Mouse (Mus musculus) stomach, embryonic 14.5 days (tissue): Measurements from ENCODE around the gene Aff3. TPM values are rescaled to one million over a fixed set of nuclear protein-coding genes. Genes with fewer than 3 reads are reported as not detected.

Experiments
- ATAC-seq: fragments of 200-750 bp; cut with Nextera tagmentation; 2 replicates; pipeline ENCODE4 v1.8.0; 2017; ENCODE audit warnings: low read depth, moderate TSS enrichment; ENCODE audit not compliant: insufficient number of reproducible peaks, insufficient read depth, low FRiP score
- H3K27ac ChIP-seq: fragments of 300-500 bp; sonication (generic); 2 replicates; pipeline ENCODE4 v1.5.1; 2014; ENCODE audit warnings: mild to moderate bottlenecking, low read length, moderate library complexity, mixed read lengths
- H3K27me3 ChIP-seq: fragments of 300-500 bp; sonication (generic); 2 replicates; pipeline ENCODE4 v1.6.1; 2014; ENCODE audit warnings: low read length, control low read depth, mixed read lengths; ENCODE audit not compliant: control insufficient read depth, insufficient read depth
- H3K36me3 ChIP-seq: fragments of 300-500 bp; sonication (generic); 2 replicates; pipeline ENCODE4 v1.6.1; 2014; ENCODE audit warnings: mild to moderate bottlenecking, control low read depth, low read length, moderate library complexity, mixed read lengths; ENCODE audit not compliant: control insufficient read depth, insufficient read depth
- H3K4me1 ChIP-seq: fragments of 300-500 bp; sonication (generic); 2 replicates; pipeline ENCODE4 v1.6.1; 2014; ENCODE audit warnings: low read length, control low read depth, mixed read lengths; ENCODE audit not compliant: control insufficient read depth, insufficient read depth
- H3K4me2 ChIP-seq: fragments of 300-500 bp; sonication (generic); replicated peaks from 2 replicates; pipeline ENCODE4 v1.6.1; 2014; ENCODE audit warnings: low read depth, low read length, control low read depth
- H3K4me3 ChIP-seq: fragments of 300-500 bp; sonication (generic); 2 replicates; pipeline ENCODE4 v1.5.1; 2014; ENCODE audit warnings: low read depth, low read length, control low read depth
- H3K9ac ChIP-seq: fragments of 300-500 bp; sonication (generic); replicated peaks from 2 replicates; pipeline ENCODE4 v1.6.1; 2014; ENCODE audit warnings: low read depth, mild to moderate bottlenecking, control low read depth, low read length, moderate library complexity, mixed read lengths
- H3K9me3 ChIP-seq: fragments of 300-500 bp; sonication (generic); 2 replicates; pipeline ENCODE4 v1.6.1; 2016; ENCODE audit warnings: low read depth, low read length, control low read depth; ENCODE audit not compliant: control insufficient read depth
- WGBS: fragments of 180-500 bp; shearing (Covaris S2); extraction: QIAGEN DNeasy Blood & Tissue Kit; methylation state at CpG from one replicate; pipeline ENCODE4 v1.1.7; 2014; 5-methylcytosine and 5-hydroxymethylcytosine counted together
- polyA plus RNA-seq: library from polyadenylated mRNA; unstranded; fragments of >200 nt; fragmentation: Nextera tagmentation; extraction: Ambion mirVana; gene quantifications from 2 replicates; pipeline ENCODE4 v1.2.1, GENCODE M21; 2014

Gene Aff3
- polyA plus RNA-seq, 1 experiment from 2014 or later = 8.2 TPM

DNA sequence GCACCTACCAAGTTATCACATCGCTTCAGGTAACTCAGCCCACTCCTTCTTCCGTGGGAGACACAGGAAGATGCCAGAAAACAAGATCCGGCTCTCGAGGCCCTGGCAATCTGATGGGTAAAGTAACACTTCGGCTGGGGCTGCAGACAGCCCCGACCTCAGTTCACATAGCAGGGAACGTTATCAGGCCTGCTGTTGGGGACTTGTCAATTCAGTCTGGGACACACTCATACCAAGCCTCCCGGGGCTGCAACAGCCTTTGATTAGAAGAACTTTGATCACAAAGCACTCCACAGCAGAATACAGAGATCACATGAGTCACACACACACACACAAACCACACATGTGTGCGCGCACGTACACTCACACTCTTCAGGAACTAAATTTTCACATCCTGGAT, 193.9 kb downstream of the Aff3 start:
- WGBS = 50% methylated on average over 11 of the region's 11 CpGs

DNA sequence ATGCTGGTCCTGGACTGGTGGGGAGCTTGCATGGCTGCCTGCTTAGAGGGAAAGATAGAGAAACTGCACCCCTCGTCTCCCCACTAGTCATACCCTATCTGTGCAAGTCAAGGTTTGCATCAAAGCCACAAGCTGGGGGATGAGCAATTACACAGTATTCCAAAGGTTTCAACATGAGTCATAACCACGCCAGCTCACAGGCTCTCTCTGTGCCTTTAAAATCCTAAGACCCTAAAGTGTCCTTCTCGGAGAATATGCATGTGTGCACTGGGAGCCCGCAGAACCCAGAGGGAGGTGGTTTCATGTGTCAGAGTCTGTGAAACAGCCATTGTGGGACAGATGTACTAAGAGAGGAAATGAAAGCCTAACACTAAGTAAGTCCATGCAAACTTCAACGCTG, 194.6 kb downstream of the Aff3 start:
- Histone ChIP-seq H3K9me3 (no peaks in the 10 kb centered on the region), H3K4me3 (no peak overlapping the region), H3K27me3 (no peaks in the 10 kb centered on the region), H3K36me3 (no peaks in the 10 kb centered on the region), H3K4me2 (no peak overlapping the region), H3K27ac (no peak overlapping the region), H3K9ac (no peak overlapping the region), H3K4me1 (no peaks in the 10 kb centered on the region)
- no peak for ATAC-seq
- 54% methylated on average over 5 of the region's 5 CpGs for WGBS

More for the DNA sequence above, 193.9 kb downstream of the Aff3 start:
- no peak overlapping the region for H3K27ac ChIP-seq
- no peak overlapping the region for H3K4me2 ChIP-seq
- no peaks in the 10 kb centered on the region for H3K36me3 ChIP-seq
- no peak overlapping the region for H3K4me3 ChIP-seq
- no peaks in the 10 kb centered on the region for H3K4me1 ChIP-seq
- H3K27me3 ChIP-seq = no peaks in the 10 kb centered on the region
- no peak overlapping the region for H3K9ac ChIP-seq
- no peaks in the 10 kb centered on the region for H3K9me3 ChIP-seq
- ATAC-seq = no peak

DNA sequence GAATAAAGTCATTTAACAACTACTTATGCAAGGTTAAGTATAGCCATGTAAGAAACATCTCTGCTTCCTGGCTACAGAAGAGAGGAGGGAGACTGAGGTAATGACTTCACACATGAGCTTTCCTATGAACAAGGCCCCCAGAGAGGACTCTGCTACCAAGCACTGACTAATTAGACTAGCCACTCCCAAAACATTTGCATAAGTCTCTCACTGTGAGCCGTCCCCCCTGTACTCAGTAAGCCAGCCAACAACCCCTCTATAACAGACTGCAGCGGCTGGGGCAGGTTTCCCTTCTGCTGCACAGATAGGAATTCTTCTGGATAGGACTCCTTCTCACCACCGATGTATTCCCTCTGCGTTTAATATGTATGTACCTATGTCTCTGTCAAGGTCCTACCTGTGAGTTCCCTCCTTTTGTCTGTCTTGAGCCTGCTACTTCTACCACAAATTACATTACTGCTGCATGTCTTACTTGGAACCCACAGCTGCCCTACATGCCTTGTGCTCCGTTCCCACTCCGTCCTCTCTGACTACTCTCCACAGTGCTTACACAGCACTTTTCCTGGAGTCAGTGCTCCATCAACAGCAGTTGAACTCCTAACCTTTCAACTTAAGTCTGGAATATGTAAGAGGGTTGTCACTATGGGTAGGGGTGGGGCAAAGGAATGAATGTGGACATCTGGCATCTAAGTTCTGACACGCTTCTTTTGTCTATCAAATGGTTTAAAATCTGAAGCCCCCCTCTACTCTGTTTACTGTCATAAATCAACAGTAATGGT, 197.3 kb downstream of the Aff3 start:
- no peaks in the 10 kb centered on the region for H3K27me3 ChIP-seq
- H3K4me3 ChIP-seq = no peak overlapping the region
- no peak overlapping the region for H3K4me2 ChIP-seq
- H3K4me1 ChIP-seq = no peaks in the 10 kb centered on the region
- H3K27ac ChIP-seq = no peak overlapping the region
- no peaks in the 10 kb centered on the region for H3K36me3 ChIP-seq
- ATAC-seq = peak; percentile 33; the same call in 1 of the 2 replicates
- no peaks in the 10 kb centered on the region for H3K9me3 ChIP-seq
- no peak overlapping the region for H3K9ac ChIP-seq
- WGBS = 31% methylated on average over 7 of the region's 7 CpGs

DNA sequence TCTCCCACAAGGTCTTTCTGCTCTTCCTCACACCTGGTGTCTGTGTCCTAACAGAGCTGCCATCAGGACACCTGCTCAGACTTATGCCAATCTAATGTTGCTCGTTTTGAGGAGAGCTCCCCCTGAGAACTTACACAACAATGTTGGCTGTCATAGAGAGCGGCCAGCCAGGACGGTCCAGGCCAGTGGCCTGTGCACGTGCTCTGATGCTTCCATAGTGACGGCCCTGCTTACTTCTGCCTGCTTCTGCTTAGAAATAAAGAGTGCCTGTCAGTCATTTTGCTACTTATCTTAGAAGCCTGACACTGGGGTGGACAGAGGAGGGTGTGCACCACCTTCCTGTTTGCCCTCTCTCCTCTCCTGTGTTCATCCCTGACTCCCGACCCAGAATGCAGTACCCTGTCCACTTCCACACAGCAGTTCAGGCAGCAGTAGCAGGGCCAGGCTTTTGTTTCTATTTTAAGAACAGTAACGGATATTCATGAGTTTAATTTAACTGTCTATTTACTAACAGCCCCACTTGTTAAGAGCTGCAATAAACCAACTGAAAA, 208.0 kb downstream of the Aff3 start:
- H3K27ac ChIP-seq = no peak overlapping the region
- no peaks in the 10 kb centered on the region for H3K9me3 ChIP-seq
- 0 out of 2 replicates have a peak, but pooled peaks have one; percentile 37 for ATAC-seq
- H3K4me2 ChIP-seq = no peak overlapping the region
- H3K4me1 ChIP-seq = no peaks in the 10 kb centered on the region
- 57% methylated on average over 7 of the region's 7 CpGs for WGBS
- H3K27me3 ChIP-seq = no peaks in the 10 kb centered on the region
- no peak overlapping the region for H3K4me3 ChIP-seq
- no peaks in the 10 kb centered on the region for H3K36me3 ChIP-seq
- no peak overlapping the region for H3K9ac ChIP-seq

DNA sequence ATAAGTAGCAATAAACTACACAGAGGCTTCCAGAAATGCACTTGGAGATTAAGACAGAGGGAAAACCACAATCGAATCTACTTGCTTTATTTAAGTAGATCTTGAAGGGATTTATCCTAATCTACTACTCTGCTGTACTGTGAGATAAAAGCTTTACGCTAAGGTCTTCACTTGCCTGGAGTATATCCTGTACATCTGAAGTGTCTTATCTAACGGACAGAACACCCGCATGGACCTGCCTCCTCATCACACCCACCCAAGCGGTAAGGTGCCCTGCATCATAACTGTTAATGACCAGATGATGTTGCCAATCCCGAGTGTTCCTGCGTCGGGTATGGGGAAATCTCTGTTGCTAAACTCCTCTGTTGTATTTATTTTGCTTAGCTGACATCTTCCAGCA, 209.8 kb downstream of the Aff3 start:
- Histone ChIP-seq H3K4me1 (no peaks in the 10 kb centered on the region), H3K27ac (no peak overlapping the region), H3K9ac (no peak overlapping the region), H3K36me3 (no peaks in the 10 kb centered on the region), H3K4me2 (no peak overlapping the region), H3K9me3 (no peaks in the 10 kb centered on the region), H3K27me3 (no peaks in the 10 kb centered on the region), H3K4me3 (no peak overlapping the region)
- ATAC-seq = no peak
- 83% methylated on average over 8 of the region's 8 CpGs for WGBS

DNA sequence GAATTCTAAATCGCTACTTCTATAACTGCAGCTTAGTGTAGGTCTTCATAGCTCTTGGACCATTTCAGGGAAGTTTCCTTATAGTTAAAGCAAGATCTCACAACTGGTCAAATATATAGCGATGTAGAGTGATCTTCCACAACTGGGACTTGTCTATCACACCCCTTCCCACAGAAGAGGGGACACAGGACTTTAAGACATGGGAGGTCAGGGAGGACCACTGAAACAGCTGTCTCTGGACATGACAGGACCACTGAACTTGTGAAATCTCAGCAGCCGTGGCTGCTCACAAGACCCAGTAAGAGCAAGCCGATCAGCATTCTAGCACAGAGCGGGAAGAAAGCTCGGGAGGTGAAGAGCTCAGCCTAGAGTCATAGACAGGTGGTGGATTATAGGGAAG, 213.4 kb downstream of the Aff3 start:
- no peak overlapping the region for H3K4me2 ChIP-seq
- no peaks in the 10 kb centered on the region for H3K4me1 ChIP-seq
- WGBS = 92% methylated on average over 6 of the region's 6 CpGs
- H3K36me3 ChIP-seq = no peaks in the 10 kb centered on the region
- H3K27me3 ChIP-seq = no peaks in the 10 kb centered on the region
- no peak for ATAC-seq
- no peak overlapping the region for H3K4me3 ChIP-seq
- no peaks in the 10 kb centered on the region for H3K9me3 ChIP-seq
- H3K27ac ChIP-seq = no peak overlapping the region
- no peak overlapping the region for H3K9ac ChIP-seq

DNA sequence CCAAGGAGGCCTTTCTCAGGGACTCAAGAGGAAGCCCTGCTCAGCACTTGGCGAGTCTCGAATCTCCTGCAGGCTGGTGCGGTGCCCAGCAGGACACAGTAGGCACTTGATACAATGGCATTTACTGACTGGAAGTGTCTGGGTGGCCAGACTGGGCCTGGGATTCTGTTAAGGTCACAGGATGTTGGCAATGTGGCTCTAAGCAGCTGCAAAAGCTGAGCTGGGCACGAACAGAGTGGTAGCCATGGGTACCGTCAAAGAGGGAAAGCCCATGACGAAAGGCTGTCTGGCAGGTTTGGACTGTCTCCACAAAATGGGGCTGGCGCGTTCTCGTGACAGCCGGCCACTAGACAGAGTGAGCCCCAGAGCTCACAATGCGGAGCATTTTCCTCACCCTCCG, 214.1 kb downstream of the Aff3 start:
- no peaks in the 10 kb centered on the region for H3K9me3 ChIP-seq
- WGBS = 88% methylated on average over 12 of the region's 12 CpGs
- H3K27ac ChIP-seq = no peak overlapping the region
- ATAC-seq = no peak
- H3K9ac ChIP-seq = no peak overlapping the region
- no peaks in the 10 kb centered on the region for H3K27me3 ChIP-seq
- no peak overlapping the region for H3K4me3 ChIP-seq
- H3K4me2 ChIP-seq = no peak overlapping the region
- no peaks in the 10 kb centered on the region for H3K4me1 ChIP-seq
- H3K36me3 ChIP-seq = no peaks in the 10 kb centered on the region

DNA sequence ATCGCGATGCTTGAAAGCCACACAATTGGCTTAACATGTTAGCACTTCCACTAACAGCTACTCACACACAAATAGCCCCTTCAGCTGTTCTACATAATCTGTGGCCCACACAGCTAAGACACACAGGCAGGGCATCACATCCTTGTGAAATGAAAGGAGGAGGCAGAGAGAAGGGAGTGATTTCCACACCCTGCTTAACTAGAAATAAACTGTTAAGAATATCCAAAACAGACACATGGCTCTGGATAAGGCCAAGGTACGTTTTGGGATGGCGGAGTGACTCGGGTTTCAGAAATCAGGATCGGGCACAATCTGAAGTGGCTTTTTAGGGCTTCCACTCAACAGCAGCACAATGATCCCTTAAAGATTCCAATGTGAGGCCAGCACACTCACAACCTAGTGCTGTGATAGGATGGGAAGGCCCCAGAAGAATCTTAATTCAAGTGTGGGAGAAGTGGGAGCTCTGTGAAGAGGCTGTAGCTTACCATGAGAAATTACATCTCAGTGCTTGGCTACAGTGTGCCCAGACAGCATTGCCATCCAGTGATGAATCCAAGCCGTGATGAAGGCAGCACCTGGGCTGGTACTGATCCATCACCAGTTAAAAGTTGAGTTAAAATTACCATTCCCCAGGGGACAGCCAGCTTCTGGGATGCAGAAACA, 214.8 kb downstream of the Aff3 start:
- Histone ChIP-seq H3K27me3 (no peaks in the 10 kb centered on the region), H3K4me2 (no peak overlapping the region), H3K27ac (no peak overlapping the region), H3K4me1 (no peaks in the 10 kb centered on the region), H3K9me3 (no peaks in the 10 kb centered on the region), H3K36me3 (no peaks in the 10 kb centered on the region), H3K4me3 (no peak overlapping the region), H3K9ac (no peak overlapping the region)
- no peak for ATAC-seq
- 49% methylated on average over 7 of the region's 7 CpGs for WGBS
